Mouse (Mus musculus): ENCODE results near the gene Gtf2a1. TPM values are rescaled to one million over a fixed set of nuclear protein-coding genes. Genes with fewer than 3 reads are reported as not detected.

Gtf2a1 gene
- polyA plus RNA-seq, 1 experiment from 2014 or later, result 24.7 TPM

- no peak overlapping the region for H3K27ac ChIP-seq (replicated peaks in 1 of 2; ENCODE audit: control insufficient read depth in 1 of 2, insufficient read depth in 1 of 2, low read depth in 2 of 2, low read length in 2 of 2)
- H3K4me2 ChIP-seq (ENCODE audit: low read length), result no peak overlapping the region
- H3K9me3 ChIP-seq (ENCODE audit: control insufficient read depth, low read length), result no peaks in the 10 kb centered on the region
- no peaks in the 10 kb centered on the region for H3K36me3 ChIP-seq (ENCODE audit: control insufficient read depth, insufficient read depth, low read length)
- H3K9ac ChIP-seq (ENCODE audit: low read length), result no peak overlapping the region
- no peak overlapping the region for H3K4me3 ChIP-seq (ENCODE audit: control insufficient read depth in 1 of 2, insufficient read depth in 1 of 2, low read depth in 1 of 2, low read length in 2 of 2)
- no peaks in the 10 kb centered on the region for H3K27me3 ChIP-seq (ENCODE audit: control insufficient read depth, insufficient read depth, low read length)
- WGBS, result 83% methylated on average over 13 of the region's 13 CpGs
- 0 out of 4 replicates have a peak, but pooled peaks cover 0 to 3% of the 10 kb centered on the region in 2 experiments for H3K4me1 ChIP-seq (ENCODE audit: control insufficient read depth in 2 of 2, insufficient read depth in 2 of 2, low read length in 2 of 2)
- ATAC-seq (ENCODE audit: insufficient number of reproducible peaks, insufficient read depth, low FRiP score, low read depth), result no peak
These were observed 16.4 kb upstream of the Gtf2a1 start for GRCm38 (mm10) chr12:91606651-91607050.

GRCm38 (mm10) chr12:91604600-91604999 lies 14.3 kb upstream of the Gtf2a1 start:
- WGBS, result 34% methylated on average over 6 of the region's 6 CpGs
- H3K27me3 ChIP-seq (ENCODE audit: control insufficient read depth, insufficient read depth, low read length), result no peaks in the 10 kb centered on the region
- ATAC-seq (ENCODE audit: insufficient number of reproducible peaks, insufficient read depth, low FRiP score, low read depth), result no peak
- no peak overlapping the region for H3K9ac ChIP-seq (ENCODE audit: low read length)
- no peaks in the 10 kb centered on the region for H3K9me3 ChIP-seq (ENCODE audit: control insufficient read depth, low read length)
- no peak overlapping the region for H3K4me3 ChIP-seq (ENCODE audit: control insufficient read depth in 1 of 2, insufficient read depth in 1 of 2, low read depth in 1 of 2, low read length in 2 of 2)
- H3K4me2 ChIP-seq (ENCODE audit: low read length), result peak overlapping the region; percentile 31; the same call in 1 of the 2 replicates
- H3K4me1 ChIP-seq (ENCODE audit: control insufficient read depth in 2 of 2, insufficient read depth in 2 of 2, low read length in 2 of 2), result 0 out of 4 replicates have a peak, but pooled peaks cover 0 to 3% of the 10 kb centered on the region in 2 experiments
- H3K27ac ChIP-seq (replicated peaks in 1 of 2; ENCODE audit: control insufficient read depth in 1 of 2, insufficient read depth in 1 of 2, low read depth in 2 of 2, low read length in 2 of 2), result no peak overlapping the region
- H3K36me3 ChIP-seq (ENCODE audit: control insufficient read depth, insufficient read depth, low read length), result no peaks in the 10 kb centered on the region

- Histone ChIP-seq H3K27ac (replicated peaks in 1 of 2; ENCODE audit: control insufficient read depth in 1 of 2, insufficient read depth in 1 of 2, low read depth in 2 of 2, low read length in 2 of 2) (no peak overlapping the region), H3K9ac (ENCODE audit: low read length) (no peak overlapping the region), H3K4me2 (ENCODE audit: low read length) (no peak overlapping the region), H3K27me3 (ENCODE audit: control insufficient read depth, insufficient read depth, low read length) (no peaks in the 10 kb centered on the region), H3K36me3 (ENCODE audit: control insufficient read depth, insufficient read depth, low read length) (no peaks in the 10 kb centered on the region), H3K9me3 (ENCODE audit: control insufficient read depth, low read length) (no peaks in the 10 kb centered on the region), H3K4me1 (ENCODE audit: control insufficient read depth in 2 of 2, insufficient read depth in 2 of 2, low read length in 2 of 2) (peaks cover 2 to 6% of the 10 kb centered on the region in 2 experiments), H3K4me3 (ENCODE audit: control insufficient read depth in 1 of 2, insufficient read depth in 1 of 2, low read depth in 1 of 2, low read length in 2 of 2) (no peak overlapping the region)
- WGBS, result 94% methylated on average over 3 of the region's 3 CpGs
- ATAC-seq (ENCODE audit: insufficient number of reproducible peaks, insufficient read depth, low FRiP score, low read depth), result no peak
These were observed 1.8 kb upstream of the Gtf2a1 start for GRCm38 (mm10) chr12:91592128-91592527.

- no peak for ATAC-seq (ENCODE audit: insufficient number of reproducible peaks, insufficient read depth, low FRiP score, low read depth)
- H3K9ac ChIP-seq (ENCODE audit: low read length), result peak overlapping the region; percentile 84; the same call in 1 of the 2 replicates
- no peaks in the 10 kb centered on the region for H3K9me3 ChIP-seq (ENCODE audit: control insufficient read depth, low read length)
- peaks cover 2 to 10% of the 10 kb centered on the region in 2 experiments for H3K4me1 ChIP-seq (ENCODE audit: control insufficient read depth in 2 of 2, insufficient read depth in 2 of 2, low read length in 2 of 2)
- no peaks in the 10 kb centered on the region for H3K36me3 ChIP-seq (ENCODE audit: control insufficient read depth, insufficient read depth, low read length)
- peak overlapping the region; percentile 93 to 98; a peak in 3 of 4 replicates for H3K27ac ChIP-seq (replicated peaks in 1 of 2; ENCODE audit: control insufficient read depth in 1 of 2, insufficient read depth in 1 of 2, low read depth in 2 of 2, low read length in 2 of 2)
- H3K27me3 ChIP-seq (ENCODE audit: control insufficient read depth, insufficient read depth, low read length), result no peaks in the 10 kb centered on the region
- WGBS, result 93% methylated on average over 1 of the region's 1 CpGs
- H3K4me3 ChIP-seq (ENCODE audit: control insufficient read depth in 1 of 2, insufficient read depth in 1 of 2, low read depth in 1 of 2, low read length in 2 of 2), result 0 out of 4 replicates have a peak overlapping the region, but pooled peaks of 1 of the 2 experiments have one; percentile 90
- H3K4me2 ChIP-seq (ENCODE audit: low read length), result peak overlapping the region; percentile 81
These were observed 904 bp upstream of the Gtf2a1 start for GRCm38 (mm10) chr12:91591191-91591590.

- Histone ChIP-seq H3K9ac (ENCODE audit: low read length) (peak overlapping the region; percentile 84), H3K4me3 (ENCODE audit: control insufficient read depth in 1 of 2, insufficient read depth in 1 of 2, low read depth in 1 of 2, low read length in 2 of 2) (peak overlapping the region; percentile 87 to 90), H3K27ac (replicated peaks in 1 of 2; ENCODE audit: control insufficient read depth in 1 of 2, insufficient read depth in 1 of 2, low read depth in 2 of 2, low read length in 2 of 2) (peak overlapping the region; percentile 93 to 98), H3K4me2 (ENCODE audit: low read length) (peak overlapping the region; percentile 81), H3K9me3 (ENCODE audit: control insufficient read depth, low read length) (no peaks in the 10 kb centered on the region), H3K27me3 (ENCODE audit: control insufficient read depth, insufficient read depth, low read length) (no peaks in the 10 kb centered on the region), H3K36me3 (ENCODE audit: control insufficient read depth, insufficient read depth, low read length) (peaks cover 4% of the 10 kb centered on the region), H3K4me1 (ENCODE audit: control insufficient read depth in 2 of 2, insufficient read depth in 2 of 2, low read length in 2 of 2) (peaks cover 2 to 10% of the 10 kb centered on the region in 2 experiments)
- no peak for ATAC-seq (ENCODE audit: insufficient number of reproducible peaks, insufficient read depth, low FRiP score, low read depth)
- 31% methylated on average over 6 of the region's 6 CpGs for WGBS
These were observed 429 bp upstream of the Gtf2a1 start for GRCm38 (mm10) chr12:91590716-91591115.

- peak overlapping the region; percentile 96 to 100 for H3K27ac ChIP-seq (replicated peaks in 1 of 2; ENCODE audit: control insufficient read depth in 1 of 2, insufficient read depth in 1 of 2, low read depth in 2 of 2, low read length in 2 of 2)
- H3K36me3 ChIP-seq (ENCODE audit: control insufficient read depth, insufficient read depth, low read length), result peaks cover 14% of the 10 kb centered on the region
- ATAC-seq (ENCODE audit: insufficient number of reproducible peaks, insufficient read depth, low FRiP score, low read depth), result no peak
- H3K4me3 ChIP-seq (ENCODE audit: control insufficient read depth in 1 of 2, insufficient read depth in 1 of 2, low read depth in 1 of 2, low read length in 2 of 2), result peak overlapping the region; percentile 90 to 96
- no peaks in the 10 kb centered on the region for H3K9me3 ChIP-seq (ENCODE audit: control insufficient read depth, low read length)
- WGBS, result 0% methylated on average over 11 of the region's 11 CpGs
- H3K4me1 ChIP-seq (ENCODE audit: control insufficient read depth in 2 of 2, insufficient read depth in 2 of 2, low read length in 2 of 2), result peaks cover 2 to 12% of the 10 kb centered on the region in 2 experiments
- H3K9ac ChIP-seq (ENCODE audit: low read length), result peak overlapping the region; percentile 100
- no peaks in the 10 kb centered on the region for H3K27me3 ChIP-seq (ENCODE audit: control insufficient read depth, insufficient read depth, low read length)
- peak overlapping the region; percentile 67 for H3K4me2 ChIP-seq (ENCODE audit: low read length)
These were observed 793 bp downstream of the Gtf2a1 start for GRCm38 (mm10) chr12:91589542-91589846.

- Histone ChIP-seq H3K27ac (replicated peaks in 1 of 2; ENCODE audit: control insufficient read depth in 1 of 2, insufficient read depth in 1 of 2, low read depth in 2 of 2, low read length in 2 of 2) (peak overlapping the region; percentile 99 to 100), H3K9ac (ENCODE audit: low read length) (peak overlapping the region; percentile 100), H3K9me3 (ENCODE audit: control insufficient read depth, low read length) (no peaks in the 10 kb centered on the region), H3K4me2 (ENCODE audit: low read length) (peak overlapping the region; percentile 67), H3K4me1 (ENCODE audit: control insufficient read depth in 2 of 2, insufficient read depth in 2 of 2, low read length in 2 of 2) (peaks cover 2 to 17% of the 10 kb centered on the region in 2 experiments), H3K27me3 (ENCODE audit: control insufficient read depth, insufficient read depth, low read length) (no peaks in the 10 kb centered on the region), H3K4me3 (ENCODE audit: control insufficient read depth in 1 of 2, insufficient read depth in 1 of 2, low read depth in 1 of 2, low read length in 2 of 2) (peak overlapping the region; percentile 90 to 96), H3K36me3 (ENCODE audit: control insufficient read depth, insufficient read depth, low read length) (peaks cover 20% of the 10 kb centered on the region)
- under 1% methylated on average over 77 of the region's 83 CpGs for WGBS
- ATAC-seq (ENCODE audit: insufficient number of reproducible peaks, insufficient read depth, low FRiP score, low read depth), result 0 out of 2 replicates have a peak, but pooled peaks have one; percentile 4
These were observed 1.4 kb downstream of the Gtf2a1 start for GRCm38 (mm10) chr12:91588670-91589541.
